Mouse (Mus musculus) heart, adult 2 months (tissue): Measurements from ENCODE around the gene Epb41l2.

Source experiments
- CTCF ChIP-seq: fragments of 200-600 bp; IDR thresholded peaks from 2 replicates; pipeline ENCODE4 v1.8.1; 2022; ENCODE audit warnings: antibody characterized with exemption, mild to moderate bottlenecking, moderate library complexity
- EP300 ChIP-seq: fragments of 200-500 bp; IDR thresholded peaks from 2 replicates; pipeline ENCODE4 v1.6.1; 2011; ENCODE audit warnings: low read depth, low read length, control low read depth; ENCODE audit not compliant: insufficient read depth
- POLR2A ChIP-seq: fragments of 200-500 bp; IDR thresholded peaks from 2 replicates; pipeline ENCODE4 v1.6.1; 2011; ENCODE audit warnings: mild to moderate bottlenecking, low read depth, low read length, control low read depth; ENCODE audit not compliant: insufficient read depth

DNA sequence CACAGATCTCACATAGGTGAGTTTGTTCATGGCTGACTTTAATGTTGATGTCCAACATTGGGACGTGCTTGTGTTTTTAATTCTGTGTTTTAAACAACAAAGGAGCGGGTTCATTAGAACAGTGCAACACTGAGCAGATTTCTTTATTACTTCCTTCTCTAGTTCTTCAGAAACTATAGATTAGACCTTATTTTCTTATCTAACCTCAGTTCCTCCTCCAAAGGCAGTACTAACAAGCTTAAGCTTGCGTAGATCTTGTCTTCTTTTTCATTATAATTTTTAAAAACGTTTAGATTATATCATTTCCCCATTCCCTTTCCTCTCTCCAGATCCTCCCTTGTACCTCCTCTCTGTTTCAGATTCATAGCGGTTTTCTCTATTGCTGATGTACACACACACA is 57.1 kb downstream of the Epb41l2 start:
- TF ChIP-seq EP300 (no peak), CTCF (no peak), POLR2A (no peak)
